Mouse (Mus musculus): Measurements from ENCODE around the gene Cdhr4. TPM values are rescaled to one million over a fixed set of nuclear protein-coding genes. Genes with fewer than 3 reads are reported as not detected.
A peak's percentile ranks its signal among the peaks of the same experiment; 100 is the strongest.

The Cdhr4 gene
- polyA plus RNA-seq, 1 experiment from 2014 or later = 1.3 TPM

GRCm38 (mm10) chr9:108047601-108048565 is 55.6 kb downstream of the Cdhr4 start:
- Histone ChIP-seq H3K27ac (replicated peaks) (peak overlapping the region; percentile 83), H3K9ac (ENCODE audit: low read length) (peak overlapping the region; percentile 50), H3K4me2 (replicated peaks; ENCODE audit: low read depth) (peak overlapping the region; percentile 74), H3K4me3 (ENCODE audit: low read depth, low read length) (peak overlapping the region; percentile 79; the same call in 1 of the 2 replicates), H3K36me3 (ENCODE audit: control insufficient read depth, insufficient read depth, low read length) (peaks cover 25% of the 10 kb centered on the region), H3K27me3 (ENCODE audit: control insufficient read depth, insufficient read depth, low read length) (no peaks in the 10 kb centered on the region), H3K9me3 (ENCODE audit: control insufficient read depth, low read length) (no peaks in the 10 kb centered on the region), H3K4me1 (replicated peaks; ENCODE audit: control insufficient read depth, insufficient read depth) (no peaks in the 10 kb centered on the region)
- WGBS = 48% methylated on average over 17 of the region's 17 CpGs
- no peak for ATAC-seq (ENCODE audit: low FRiP score, low TSS enrichment)
- DNase-seq (ENCODE audit: low spot score) = no peak
- TF ChIP-seq CTCF (IDR thresholded peaks at IDR 0.05; ENCODE audit: low read depth) (no peak), EP300 (optimal IDR thresholded peaks at IDR 0.05) (no peak)

GRCm38 (mm10) chr9:108048566-108048955 is 56.3 kb downstream of the Cdhr4 start:
- DNase-seq (ENCODE audit: low spot score) (no peak), ATAC-seq (ENCODE audit: low FRiP score, low TSS enrichment) (peak; percentile 11; the same call in 1 of the 2 replicates)
- H3K27ac ChIP-seq (replicated peaks) = peak overlapping the region; percentile 83
- H3K4me2 ChIP-seq (replicated peaks; ENCODE audit: low read depth) = peak overlapping the region; percentile 74
- H3K9ac ChIP-seq (ENCODE audit: low read length) = peak overlapping the region; percentile 50
- under 1% methylated on average over 18 of the region's 19 CpGs for whole genome bisulfite sequencing
- peak overlapping the region; percentile 79 for H3K4me3 ChIP-seq (ENCODE audit: low read depth, low read length)
- no peaks in the 10 kb centered on the region for H3K9me3 ChIP-seq (ENCODE audit: control insufficient read depth, low read length)
- 0 out of 2 replicates have a peak, but pooled peaks cover 4% of the 10 kb centered on the region for H3K4me1 ChIP-seq (replicated peaks; ENCODE audit: control insufficient read depth, insufficient read depth)
- no peaks in the 10 kb centered on the region for H3K27me3 ChIP-seq (ENCODE audit: control insufficient read depth, insufficient read depth, low read length)
- H3K36me3 ChIP-seq (ENCODE audit: control insufficient read depth, insufficient read depth, low read length) = peaks cover 25% of the 10 kb centered on the region
- no peak for TF ChIP-seq EP300 (optimal IDR thresholded peaks at IDR 0.05)
- no peak for TF ChIP-seq CTCF (IDR thresholded peaks at IDR 0.05; ENCODE audit: low read depth)

- TF ChIP-seq EP300 (optimal IDR thresholded peaks at IDR 0.05) (peak; percentile 31), CTCF (IDR thresholded peaks at IDR 0.05; ENCODE audit: low read depth) (no peak)
- DNase-seq (ENCODE audit: low spot score) (peak; percentile 98), ATAC-seq (ENCODE audit: low FRiP score, low TSS enrichment) (peak; percentile 94)
- Histone ChIP-seq H3K4me2 (replicated peaks; ENCODE audit: low read depth) (peak within 1 kb of the TSS; percentile 79), H3K4me1 (replicated peaks; ENCODE audit: control insufficient read depth, insufficient read depth) (0 out of 2 replicates have a peak, but pooled peaks cover 4% of the 10 kb centered on the region), H3K9ac (ENCODE audit: low read length) (peak within 1 kb of the TSS; percentile 79), H3K27ac (replicated peaks) (peak within 1 kb of the TSS; percentile 92), H3K9me3 (ENCODE audit: control insufficient read depth, low read length) (no peaks in the 10 kb centered on the region), H3K4me3 (ENCODE audit: low read depth, low read length) (peak within 1 kb of the TSS; percentile 79), H3K27me3 (ENCODE audit: control insufficient read depth, insufficient read depth, low read length) (no peaks in the 10 kb centered on the region), H3K36me3 (ENCODE audit: control insufficient read depth, insufficient read depth, low read length) (peaks cover 25% of the 10 kb centered on the region)
- under 1% methylated on average over 30 of the region's 39 CpGs for WGBS
Measured at GRCm38 (mm10) chr9:108049016-108049455, 56.7 kb downstream of the Cdhr4 start, which contains the start of gene Gmppb. Gene Gmppb, plus strand, starts transcription at chr9:108049242.

Other genes starting within 250 kb of the Cdhr4 start
- 60.2 and 67.3 TPM in 2 replicates for gene Rbm5, start 221.5 kb upstream of the Cdhr4 start, polyA plus RNA-seq (2015; fragmentation: Nextera tagmentation; extraction: Ambion mirVana)
- gene Rbm6, start 119.3 kb upstream of the Cdhr4 start, polyA plus RNA-seq (2015; fragmentation: Nextera tagmentation; extraction: Ambion mirVana) = 25.3 and 25.6 TPM in 2 replicates
- 22.9 and 23.6 TPM in 2 replicates for gene Mon1a, start 104.3 kb upstream of the Cdhr4 start, polyA plus RNA-seq (2015; fragmentation: Nextera tagmentation; extraction: Ambion mirVana)
- gene Mst1r, start 85.6 kb upstream of the Cdhr4 start, polyA plus RNA-seq (2015; fragmentation: Nextera tagmentation; extraction: Ambion mirVana) = 10.4 and 10.6 TPM in 2 replicates
- gene Actl11, start 64.0 kb upstream of the Cdhr4 start, polyA plus RNA-seq (2015; fragmentation: Nextera tagmentation; extraction: Ambion mirVana) = not detected in 2 replicates
- 0.62 and 0.94 TPM in 2 replicates for gene Camkv, start 56.8 kb upstream of the Cdhr4 start, polyA plus RNA-seq (2015; fragmentation: Nextera tagmentation; extraction: Ambion mirVana)
- gene Traip, start 42.4 kb upstream of the Cdhr4 start, polyA plus RNA-seq (2015; fragmentation: Nextera tagmentation; extraction: Ambion mirVana) = 4.8 and 5.7 TPM in 2 replicates
- 24.7 and 28.9 TPM in 2 replicates for gene Uba7, start 17.0 kb upstream of the Cdhr4 start, polyA plus RNA-seq (2015; fragmentation: Nextera tagmentation; extraction: Ambion mirVana)
- 0.69 and 0.87 TPM in 2 replicates for gene Gm20661, start 9.4 kb upstream of the Cdhr4 start, polyA plus RNA-seq (2015; fragmentation: Nextera tagmentation; extraction: Ambion mirVana)
- gene Inka1, start 6.6 kb upstream of the Cdhr4 start, polyA plus RNA-seq (2015; fragmentation: Nextera tagmentation; extraction: Ambion mirVana) = 25.9 and 27.6 TPM in 2 replicates
- gene Gm20662, start 3.9 kb downstream of the Cdhr4 start, polyA plus RNA-seq (2015; fragmentation: Nextera tagmentation; extraction: Ambion mirVana) = 0.18 TPM in 1 of 2 replicates, not detected in the other
- gene Ip6k1, start 10.0 kb downstream of the Cdhr4 start, polyA plus RNA-seq (2015; fragmentation: Nextera tagmentation; extraction: Ambion mirVana) = 24.0 and 26.3 TPM in 2 replicates
- gene Gmppb, start 56.7 kb downstream of the Cdhr4 start, polyA plus RNA-seq (2015; fragmentation: Nextera tagmentation; extraction: Ambion mirVana) = 48.5 and 49.5 TPM in 2 replicates
- gene Amigo3, start 60.7 kb downstream of the Cdhr4 start, polyA plus RNA-seq (2015; fragmentation: Nextera tagmentation; extraction: Ambion mirVana) = 2.8 and 2.9 TPM in 2 replicates
- 4.4 and 4.8 TPM in 2 replicates for gene Mst1, start 87.9 kb downstream of the Cdhr4 start, polyA plus RNA-seq (2015; fragmentation: Nextera tagmentation; extraction: Ambion mirVana)
- gene Rnf123, start 90.8 kb downstream of the Cdhr4 start, polyA plus RNA-seq (2015; fragmentation: Nextera tagmentation; extraction: Ambion mirVana) = 13.8 and 15.7 TPM in 2 replicates
- gene Apeh, start 102.1 kb downstream of the Cdhr4 start, polyA plus RNA-seq (2015; fragmentation: Nextera tagmentation; extraction: Ambion mirVana) = 35.4 and 38.4 TPM in 2 replicates
- 1.6 and 2.0 TPM in 2 replicates for gene Bsn, start 197.9 kb downstream of the Cdhr4 start, polyA plus RNA-seq (2015; fragmentation: Nextera tagmentation; extraction: Ambion mirVana)

Data from stomach, postnatal 0 days (tissue).